Mouse (Mus musculus): ENCODE data around the gene Naa80. TPM values are rescaled to one million over a fixed set of nuclear protein-coding genes. Genes with fewer than 3 reads are reported as not detected.

The Naa80 gene
- polyA plus RNA-seq, 1 experiment: 34.1 TPM

DNA sequence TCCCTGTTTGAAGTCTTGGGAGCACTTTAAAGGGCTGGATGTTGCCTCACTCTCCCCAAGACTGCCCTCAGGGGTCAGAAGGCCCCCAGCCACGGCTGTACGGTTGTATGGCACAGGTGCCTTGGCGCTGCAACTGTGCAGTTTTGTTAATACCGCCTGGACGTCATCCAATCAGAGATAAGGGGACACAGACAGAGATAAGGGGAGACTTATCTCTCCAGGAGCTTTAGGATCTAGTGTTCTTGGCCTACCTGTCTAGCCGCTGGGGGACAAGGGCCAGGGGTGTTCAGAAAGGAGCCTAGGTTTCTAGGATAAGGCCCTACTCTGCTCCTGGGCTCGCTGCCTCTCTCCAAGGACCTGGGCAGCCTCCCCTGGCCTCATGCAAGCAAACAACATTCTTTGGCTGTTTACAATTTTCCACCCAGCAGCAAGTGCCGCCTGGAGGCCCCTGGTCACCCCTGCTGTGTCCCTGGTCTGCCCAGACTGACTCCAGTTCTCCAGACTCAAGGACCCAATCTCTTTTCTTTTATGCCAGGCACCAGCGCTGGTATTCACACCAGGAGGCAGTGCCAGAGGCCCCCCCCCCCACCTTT lies 29.1 kb downstream of the Naa80 start:
- Histone ChIP-seq H3K27ac (ENCODE audit: insufficient read depth, low read length) (no peak overlapping the region), H3K36me3 (ENCODE audit: control insufficient read depth, insufficient read depth, low read length) (no peaks in the 10 kb centered on the region), H3K27me3 (ENCODE audit: control insufficient read depth, insufficient read depth, low read length) (no peaks in the 10 kb centered on the region), H3K4me3 (ENCODE audit: extremely low read depth, insufficient read depth, insufficient read length) (no peak overlapping the region), H3K4me1 (ENCODE audit: control insufficient read depth, insufficient read depth, insufficient read length) (peaks cover 13% of the 10 kb centered on the region)
- WGBS: 87% methylated on average over 9 of the region's 9 CpGs
- no peak for DNase-seq (ENCODE audit: low read depth in 1 of 2, low spot score in 2 of 2)
- TF ChIP-seq POLR2A (IDR thresholded peaks at IDR 0.05; ENCODE audit: low read depth, low read length) (no peak), CTCF (IDR thresholded peaks at IDR 0.05; ENCODE audit: extremely low read depth, insufficient read depth, insufficient read length, insufficient replicate concordance) (no peak)

DNA sequence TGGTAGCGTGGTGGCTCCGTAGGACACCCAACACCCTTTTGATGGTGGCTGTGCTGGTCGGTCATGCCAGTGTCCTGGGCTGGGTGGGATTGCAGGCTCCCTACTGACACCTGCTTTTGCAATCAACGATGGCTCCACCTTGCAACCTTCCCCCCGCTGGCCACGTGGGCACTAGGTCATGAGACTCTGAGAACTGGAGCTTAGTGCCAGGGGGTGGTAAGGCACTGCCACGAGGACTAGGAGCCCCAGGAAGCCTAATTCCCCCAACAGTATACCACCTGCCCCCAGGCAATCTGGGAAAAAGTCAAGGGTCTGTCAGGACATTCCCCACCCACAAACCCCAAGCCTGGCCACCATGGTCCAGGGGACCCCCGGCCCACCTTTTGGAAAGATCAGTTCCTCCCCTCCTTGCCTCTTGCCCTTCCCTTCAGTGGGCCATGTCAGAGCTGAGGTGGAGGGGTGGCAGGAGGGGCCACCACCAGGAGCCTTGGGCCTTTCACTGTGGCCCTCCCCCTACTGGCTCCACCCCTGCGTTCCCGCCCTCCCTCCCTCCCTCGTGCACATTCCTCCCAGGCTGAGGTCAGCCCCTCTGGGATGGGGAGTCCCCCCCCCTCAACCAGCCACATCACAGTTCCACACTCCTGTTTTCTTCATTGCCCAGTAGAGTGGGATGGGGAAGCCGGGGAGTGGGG lies 30.2 kb downstream of the Naa80 start, which contains the start of gene Sema3b:
Sema3b (minus strand) TSS at position 489 of the 692 bp plus-strand sequence.
- Histone ChIP-seq H3K4me1 (ENCODE audit: control insufficient read depth, insufficient read depth, insufficient read length) (peaks cover 3% of the 10 kb centered on the region), H3K4me3 (ENCODE audit: extremely low read depth, insufficient read depth, insufficient read length) (no peak within 1 kb of the TSS), H3K27me3 (ENCODE audit: control insufficient read depth, insufficient read depth, low read length) (no peaks in the 10 kb centered on the region), H3K36me3 (ENCODE audit: control insufficient read depth, insufficient read depth, low read length) (peaks cover 4% of the 10 kb centered on the region; the same call in 1 of the 2 replicates), H3K27ac (ENCODE audit: insufficient read depth, low read length) (no peak within 1 kb of the TSS)
- DNase-seq (ENCODE audit: low read depth in 1 of 2, low spot score in 2 of 2): no peak
- TF ChIP-seq CTCF (IDR thresholded peaks at IDR 0.05; ENCODE audit: extremely low read depth, insufficient read depth, insufficient read length, insufficient replicate concordance) (no peak), POLR2A (IDR thresholded peaks at IDR 0.05; ENCODE audit: low read depth, low read length) (no peak)
- WGBS: 72% methylated on average over 12 of the region's 12 CpGs

DNA sequence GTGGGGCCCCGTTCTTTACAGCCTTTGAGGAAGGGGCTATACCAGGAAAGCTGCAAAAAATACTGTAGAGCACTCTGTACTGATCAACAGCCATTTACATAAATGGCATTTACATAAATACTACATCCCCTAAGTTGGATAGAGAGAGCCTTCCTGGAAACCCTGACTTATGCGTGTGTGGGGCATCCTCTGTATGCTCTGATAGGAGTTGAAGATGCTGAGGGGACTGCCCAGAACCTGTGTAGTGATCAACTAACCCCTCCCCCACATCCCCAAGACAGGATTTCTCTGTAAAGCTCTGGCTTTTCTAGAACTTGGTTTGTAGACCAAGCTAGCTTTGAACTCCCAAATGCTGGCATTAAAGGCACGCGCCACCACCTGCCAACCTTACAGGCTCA lies 30.7 kb downstream of the Naa80 start:
- TF ChIP-seq POLR2A (IDR thresholded peaks at IDR 0.05; ENCODE audit: low read depth, low read length): no peak
- TF ChIP-seq CTCF (IDR thresholded peaks at IDR 0.05; ENCODE audit: extremely low read depth, insufficient read depth, insufficient read length, insufficient replicate concordance): no peak
- no peak for DNase-seq (ENCODE audit: low read depth in 1 of 2, low spot score in 2 of 2)
- Histone ChIP-seq H3K27me3 (ENCODE audit: control insufficient read depth, insufficient read depth, low read length) (no peaks in the 10 kb centered on the region), H3K27ac (ENCODE audit: insufficient read depth, low read length) (no peak overlapping the region), H3K4me1 (ENCODE audit: control insufficient read depth, insufficient read depth, insufficient read length) (peaks cover 3% of the 10 kb centered on the region), H3K4me3 (ENCODE audit: extremely low read depth, insufficient read depth, insufficient read length) (no peak overlapping the region), H3K36me3 (ENCODE audit: control insufficient read depth, insufficient read depth, low read length) (peaks cover 8% of the 10 kb centered on the region)
- 90% methylated on average over 4 of the region's 4 CpGs for WGBS

DNA sequence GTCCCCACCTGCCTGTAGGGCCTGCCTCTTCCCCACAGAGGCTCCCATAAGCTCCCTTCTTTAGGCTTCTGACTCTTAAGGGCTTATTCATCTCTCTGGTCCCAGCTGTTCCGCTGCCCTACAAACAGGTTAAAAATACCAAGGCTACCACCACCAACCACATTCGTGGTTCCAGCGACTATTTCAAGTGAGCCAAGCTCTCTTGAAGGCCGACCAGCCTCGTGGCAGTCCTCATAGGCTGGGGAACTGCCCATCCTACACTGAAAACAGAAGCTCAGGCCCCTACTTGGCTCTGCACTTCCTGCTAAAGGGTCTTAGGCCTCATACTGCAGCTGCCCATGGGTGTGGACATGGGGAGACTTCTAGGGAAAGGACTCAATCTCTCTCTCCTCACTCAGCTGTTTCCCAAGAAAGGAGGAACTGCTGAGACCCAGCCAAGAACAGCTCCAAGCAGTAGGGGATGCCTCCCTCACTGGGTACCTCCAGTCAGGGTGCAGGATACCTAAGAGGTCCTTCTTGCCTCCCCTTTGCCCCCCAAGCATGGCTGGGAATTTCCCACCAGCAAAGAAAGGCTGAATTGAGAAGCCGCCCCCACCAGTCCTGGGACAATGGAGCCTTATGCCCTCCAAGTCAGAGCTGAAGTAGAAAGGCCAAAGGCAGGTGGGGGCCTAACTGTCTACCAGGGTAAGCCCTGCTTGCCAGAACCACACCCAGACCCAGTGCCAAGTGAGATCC lies 32.9 kb downstream of the Naa80 start:
- no peak for TF ChIP-seq CTCF (IDR thresholded peaks at IDR 0.05; ENCODE audit: extremely low read depth, insufficient read depth, insufficient read length, insufficient replicate concordance)
- TF ChIP-seq POLR2A (IDR thresholded peaks at IDR 0.05; ENCODE audit: low read depth, low read length): no peak
- DNase-seq (ENCODE audit: low read depth in 1 of 2, low spot score in 2 of 2): no peak
- Histone ChIP-seq H3K4me1 (ENCODE audit: control insufficient read depth, insufficient read depth, insufficient read length) (peaks cover 3% of the 10 kb centered on the region; the same call in 1 of the 2 replicates), H3K4me3 (ENCODE audit: extremely low read depth, insufficient read depth, insufficient read length) (no peak overlapping the region), H3K27ac (ENCODE audit: insufficient read depth, low read length) (peak overlapping the region; percentile 71), H3K36me3 (ENCODE audit: control insufficient read depth, insufficient read depth, low read length) (peaks cover 30% of the 10 kb centered on the region), H3K27me3 (ENCODE audit: control insufficient read depth, insufficient read depth, low read length) (no peaks in the 10 kb centered on the region)
- WGBS: 33% methylated on average over 6 of the region's 6 CpGs

DNA sequence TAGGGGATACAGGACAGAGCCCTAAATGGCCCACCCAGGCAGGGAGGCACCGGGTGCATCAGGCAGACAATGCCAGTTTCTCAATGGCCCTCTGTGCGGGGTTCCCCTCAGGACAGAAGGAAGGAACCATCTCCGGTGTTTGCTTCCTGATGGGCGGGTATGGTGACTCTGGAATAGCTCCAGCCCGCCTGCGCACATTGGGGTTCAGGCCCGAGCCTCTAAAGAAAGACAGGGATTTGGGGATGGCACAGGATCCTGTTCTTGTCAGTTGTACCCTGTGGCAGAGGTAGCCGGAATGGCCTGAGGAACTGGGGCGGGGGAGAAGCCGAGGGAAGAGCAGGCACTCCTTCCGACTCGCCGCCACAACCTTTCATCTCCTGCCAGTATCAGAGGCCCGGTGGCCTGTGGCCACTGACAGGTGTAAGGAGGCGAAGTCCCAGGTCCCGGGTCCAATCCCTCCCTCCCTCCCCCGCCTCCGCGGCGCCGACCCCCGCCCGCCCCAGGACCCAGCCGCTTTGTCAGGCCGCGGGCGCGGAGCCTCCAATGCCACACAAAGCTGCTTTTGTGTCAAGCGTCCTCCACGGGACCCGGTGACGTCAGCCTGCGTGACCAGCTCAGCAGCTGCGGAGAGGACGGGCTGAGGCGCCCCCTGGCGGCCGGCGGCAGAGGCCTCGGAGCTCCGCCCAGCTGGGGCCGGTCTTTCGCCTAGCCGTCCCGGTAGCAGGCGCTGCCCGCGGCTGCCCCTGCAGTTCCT lies 33.7 kb downstream of the Naa80 start:
- TF ChIP-seq CTCF (IDR thresholded peaks at IDR 0.05; ENCODE audit: extremely low read depth, insufficient read depth, insufficient read length, insufficient replicate concordance): peak; percentile 98
- TF ChIP-seq POLR2A (IDR thresholded peaks at IDR 0.05; ENCODE audit: low read depth, low read length): no peak; the same call in 1 of the 2 replicates
- WGBS: 2% methylated on average over 40 of the region's 48 CpGs
- Histone ChIP-seq H3K27ac (ENCODE audit: insufficient read depth, low read length) (peak overlapping the region; percentile 71), H3K27me3 (ENCODE audit: control insufficient read depth, insufficient read depth, low read length) (no peaks in the 10 kb centered on the region), H3K36me3 (ENCODE audit: control insufficient read depth, insufficient read depth, low read length) (peaks cover 33% of the 10 kb centered on the region), H3K4me1 (ENCODE audit: control insufficient read depth, insufficient read depth, insufficient read length) (peaks cover 3% of the 10 kb centered on the region; the same call in 1 of the 2 replicates), H3K4me3 (ENCODE audit: extremely low read depth, insufficient read depth, insufficient read length) (peak overlapping the region; percentile 40)
- peak; percentile 88 to 97 for DNase-seq (ENCODE audit: low read depth in 1 of 2, low spot score in 2 of 2)

DNA sequence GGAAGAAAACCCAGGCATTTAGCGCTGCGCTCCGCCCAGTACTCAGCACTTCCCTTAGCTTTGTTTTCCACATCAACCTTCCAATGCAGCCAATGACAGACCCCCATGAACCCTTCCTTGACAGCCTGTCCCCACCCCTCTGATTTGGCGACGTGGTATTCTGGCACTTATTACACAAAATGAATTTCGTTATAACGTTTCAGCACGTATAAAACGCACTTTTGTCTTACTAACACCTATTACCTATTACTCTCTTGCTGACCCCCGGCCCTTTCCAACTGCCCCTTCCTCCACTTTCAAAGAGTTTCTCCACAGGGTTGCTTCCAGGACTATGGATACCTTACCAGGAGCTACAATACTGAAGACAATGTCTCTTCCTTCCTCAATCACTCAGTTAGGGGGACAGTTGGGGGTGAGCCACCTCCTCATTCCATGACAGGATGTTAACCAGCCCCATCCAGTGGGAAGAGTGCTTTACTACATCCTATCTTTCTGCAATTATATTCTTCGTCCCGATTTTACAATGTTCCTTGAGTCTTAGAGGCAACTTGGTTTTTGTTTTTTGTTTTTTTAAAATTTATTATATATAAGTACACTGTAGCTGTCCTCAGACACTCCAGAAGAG lies 34.4 kb downstream of the Naa80 start:
- no peak for DNase-seq (ENCODE audit: low read depth in 1 of 2, low spot score in 2 of 2)
- Histone ChIP-seq H3K27me3 (ENCODE audit: control insufficient read depth, insufficient read depth, low read length) (no peaks in the 10 kb centered on the region), H3K4me3 (ENCODE audit: extremely low read depth, insufficient read depth, insufficient read length) (peak overlapping the region; percentile 40), H3K4me1 (ENCODE audit: control insufficient read depth, insufficient read depth, insufficient read length) (peaks cover 3% of the 10 kb centered on the region; the same call in 1 of the 2 replicates), H3K27ac (ENCODE audit: insufficient read depth, low read length) (peak overlapping the region; percentile 62), H3K36me3 (ENCODE audit: control insufficient read depth, insufficient read depth, low read length) (peaks cover 38% of the 10 kb centered on the region)
- TF ChIP-seq POLR2A (IDR thresholded peaks at IDR 0.05; ENCODE audit: low read depth, low read length) (no peak), CTCF (IDR thresholded peaks at IDR 0.05; ENCODE audit: extremely low read depth, insufficient read depth, insufficient read length, insufficient replicate concordance) (no peak)
- 11% methylated on average over 12 of the region's 12 CpGs for WGBS
